Mouse (Mus musculus): ENCODE measurements at regions not wholly inside any gene's neighbourhood (a gene's known extent, or its start where the extent isn't known, plus 50 kb on each side); places are given as distances from the start of the nearest gene placed in this dataset.

- 87% methylated on average over 8 of the region's 8 CpGs for WGBS
- ATAC-seq, result no peak
- H3K36me3 ChIP-seq (ENCODE audit: control insufficient read depth, insufficient read depth, low read length), result no peaks in the 10 kb centered on the region
- no peaks in the 10 kb centered on the region for H3K27me3 ChIP-seq (replicated peaks; ENCODE audit: control insufficient read depth, insufficient read depth, low read length)
- no peak overlapping the region for H3K27ac ChIP-seq (ENCODE audit: low read length)
- H3K9ac ChIP-seq (ENCODE audit: low read depth, low read length), result no peak overlapping the region
- H3K4me3 ChIP-seq (ENCODE audit: low read length), result no peak overlapping the region
- no peaks in the 10 kb centered on the region for H3K9me3 ChIP-seq (ENCODE audit: control insufficient read depth, low read length)
- H3K4me2 ChIP-seq (ENCODE audit: low read depth, low read length), result no peak overlapping the region
- H3K4me1 ChIP-seq (ENCODE audit: control insufficient read depth, insufficient read depth, low read length), result peaks cover 17% of the 10 kb centered on the region
Measured at GRCm38 (mm10) chr16:92958967-92959366, 133.0 kb upstream of the Runx1 start.

GRCm38 (mm10) chr16:92958146-92958545 is 132.2 kb upstream of the Runx1 start:
- H3K9ac ChIP-seq (ENCODE audit: low read depth, low read length), result no peak overlapping the region
- no peaks in the 10 kb centered on the region for H3K27me3 ChIP-seq (replicated peaks; ENCODE audit: control insufficient read depth, insufficient read depth, low read length)
- no peaks in the 10 kb centered on the region for H3K36me3 ChIP-seq (ENCODE audit: control insufficient read depth, insufficient read depth, low read length)
- no peaks in the 10 kb centered on the region for H3K9me3 ChIP-seq (ENCODE audit: control insufficient read depth, low read length)
- H3K4me2 ChIP-seq (ENCODE audit: low read depth, low read length), result no peak overlapping the region
- H3K4me1 ChIP-seq (ENCODE audit: control insufficient read depth, insufficient read depth, low read length), result peaks cover 25% of the 10 kb centered on the region
- no peak overlapping the region for H3K27ac ChIP-seq (ENCODE audit: low read length)
- ATAC-seq, result no peak
- no peak overlapping the region for H3K4me3 ChIP-seq (ENCODE audit: low read length)
- 60% methylated on average over 6 of the region's 6 CpGs for WGBS

GRCm38 (mm10) chr16:92955508-92955907 is 129.6 kb upstream of the Runx1 start:
- Histone ChIP-seq H3K4me1 (ENCODE audit: control insufficient read depth, insufficient read depth, low read length) (peaks cover 36% of the 10 kb centered on the region), H3K4me3 (ENCODE audit: low read length) (no peak overlapping the region), H3K9ac (ENCODE audit: low read depth, low read length) (no peak overlapping the region), H3K4me2 (ENCODE audit: low read depth, low read length) (peak overlapping the region; percentile 17; the same call in 1 of the 2 replicates), H3K9me3 (ENCODE audit: control insufficient read depth, low read length) (no peaks in the 10 kb centered on the region), H3K27ac (ENCODE audit: low read length) (peak overlapping the region; percentile 58), H3K27me3 (replicated peaks; ENCODE audit: control insufficient read depth, insufficient read depth, low read length) (no peaks in the 10 kb centered on the region), H3K36me3 (ENCODE audit: control insufficient read depth, insufficient read depth, low read length) (no peaks in the 10 kb centered on the region)
- WGBS, result 21% methylated on average over 5 of the region's 5 CpGs
- peak; percentile 76 for ATAC-seq

GRCm38 (mm10) chr16:92955087-92955486 is 129.1 kb upstream of the Runx1 start:
- H3K27ac ChIP-seq (ENCODE audit: low read length), result peak overlapping the region; percentile 58
- ATAC-seq, result peak; percentile 53
- H3K4me3 ChIP-seq (ENCODE audit: low read length), result no peak overlapping the region
- H3K36me3 ChIP-seq (ENCODE audit: control insufficient read depth, insufficient read depth, low read length), result no peaks in the 10 kb centered on the region
- H3K4me2 ChIP-seq (ENCODE audit: low read depth, low read length), result peak overlapping the region; percentile 17; the same call in 1 of the 2 replicates
- no peaks in the 10 kb centered on the region for H3K27me3 ChIP-seq (replicated peaks; ENCODE audit: control insufficient read depth, insufficient read depth, low read length)
- H3K9ac ChIP-seq (ENCODE audit: low read depth, low read length), result no peak overlapping the region
- H3K9me3 ChIP-seq (ENCODE audit: control insufficient read depth, low read length), result no peaks in the 10 kb centered on the region
- peaks cover 36% of the 10 kb centered on the region for H3K4me1 ChIP-seq (ENCODE audit: control insufficient read depth, insufficient read depth, low read length)
- 88% methylated on average over 4 of the region's 4 CpGs for WGBS

- H3K4me2 ChIP-seq (ENCODE audit: low read depth, low read length), result no peak overlapping the region
- no peak overlapping the region for H3K4me3 ChIP-seq (ENCODE audit: low read length)
- no peaks in the 10 kb centered on the region for H3K36me3 ChIP-seq (ENCODE audit: control insufficient read depth, insufficient read depth, low read length)
- no peak overlapping the region for H3K9ac ChIP-seq (ENCODE audit: low read depth, low read length)
- 40% methylated on average over 11 of the region's 11 CpGs for WGBS
- H3K27me3 ChIP-seq (replicated peaks; ENCODE audit: control insufficient read depth, insufficient read depth, low read length), result no peaks in the 10 kb centered on the region
- peak overlapping the region; percentile 64 for H3K27ac ChIP-seq (ENCODE audit: low read length)
- H3K4me1 ChIP-seq (ENCODE audit: control insufficient read depth, insufficient read depth, low read length), result peaks cover 36% of the 10 kb centered on the region
- peak; percentile 62 for ATAC-seq
- no peaks in the 10 kb centered on the region for H3K9me3 ChIP-seq (ENCODE audit: control insufficient read depth, low read length)
Measured at GRCm38 (mm10) chr16:92953936-92954654, 128.1 kb upstream of the Runx1 start.

GRCm38 (mm10) chr16:92952336-92953097 is 126.6 kb upstream of the Runx1 start:
- no peak overlapping the region for H3K4me2 ChIP-seq (ENCODE audit: low read depth, low read length)
- H3K27ac ChIP-seq (ENCODE audit: low read length), result peak overlapping the region; percentile 76
- H3K4me3 ChIP-seq (ENCODE audit: low read length), result no peak overlapping the region
- H3K36me3 ChIP-seq (ENCODE audit: control insufficient read depth, insufficient read depth, low read length), result no peaks in the 10 kb centered on the region
- H3K9me3 ChIP-seq (ENCODE audit: control insufficient read depth, low read length), result no peaks in the 10 kb centered on the region
- peak; percentile 19; the same call in 1 of the 2 replicates for ATAC-seq
- peaks cover 36% of the 10 kb centered on the region for H3K4me1 ChIP-seq (ENCODE audit: control insufficient read depth, insufficient read depth, low read length)
- 34% methylated on average over 7 of the region's 7 CpGs for WGBS
- H3K9ac ChIP-seq (ENCODE audit: low read depth, low read length), result no peak overlapping the region
- H3K27me3 ChIP-seq (replicated peaks; ENCODE audit: control insufficient read depth, insufficient read depth, low read length), result no peaks in the 10 kb centered on the region

- Histone ChIP-seq H3K4me1 (ENCODE audit: control insufficient read depth, insufficient read depth, low read length) (peaks cover 36% of the 10 kb centered on the region), H3K27ac (ENCODE audit: low read length) (peak overlapping the region; percentile 76; the same call in 1 of the 2 replicates), H3K9ac (ENCODE audit: low read depth, low read length) (no peak overlapping the region), H3K9me3 (ENCODE audit: control insufficient read depth, low read length) (no peaks in the 10 kb centered on the region), H3K4me3 (ENCODE audit: low read length) (no peak overlapping the region), H3K4me2 (ENCODE audit: low read depth, low read length) (no peak overlapping the region), H3K36me3 (ENCODE audit: control insufficient read depth, insufficient read depth, low read length) (no peaks in the 10 kb centered on the region), H3K27me3 (replicated peaks; ENCODE audit: control insufficient read depth, insufficient read depth, low read length) (no peaks in the 10 kb centered on the region)
- 75% methylated on average over 6 of the region's 6 CpGs for WGBS
- no peak for ATAC-seq
Measured at GRCm38 (mm10) chr16:92951516-92951915, 125.6 kb upstream of the Runx1 start.

- no peak for ATAC-seq
- Histone ChIP-seq H3K9me3 (ENCODE audit: control insufficient read depth, low read length) (no peaks in the 10 kb centered on the region), H3K27ac (ENCODE audit: low read length) (no peak overlapping the region), H3K27me3 (replicated peaks; ENCODE audit: control insufficient read depth, insufficient read depth, low read length) (no peaks in the 10 kb centered on the region), H3K9ac (ENCODE audit: low read depth, low read length) (no peak overlapping the region), H3K4me1 (ENCODE audit: control insufficient read depth, insufficient read depth, low read length) (peaks cover 14% of the 10 kb centered on the region), H3K4me3 (ENCODE audit: low read length) (no peak overlapping the region), H3K4me2 (ENCODE audit: low read depth, low read length) (no peak overlapping the region), H3K36me3 (ENCODE audit: control insufficient read depth, insufficient read depth, low read length) (no peaks in the 10 kb centered on the region)
- WGBS, result 90% methylated on average over 13 of the region's 13 CpGs
Measured at GRCm38 (mm10) chr16:92948494-92948893, 122.5 kb upstream of the Runx1 start.

GRCm38 (mm10) chr16:92946554-92946953 is 120.6 kb upstream of the Runx1 start:
- Histone ChIP-seq H3K4me2 (ENCODE audit: low read depth, low read length) (no peak overlapping the region), H3K9me3 (ENCODE audit: control insufficient read depth, low read length) (no peaks in the 10 kb centered on the region), H3K4me3 (ENCODE audit: low read length) (no peak overlapping the region), H3K4me1 (ENCODE audit: control insufficient read depth, insufficient read depth, low read length) (no peaks in the 10 kb centered on the region), H3K27ac (ENCODE audit: low read length) (no peak overlapping the region), H3K9ac (ENCODE audit: low read depth, low read length) (no peak overlapping the region), H3K36me3 (ENCODE audit: control insufficient read depth, insufficient read depth, low read length) (no peaks in the 10 kb centered on the region), H3K27me3 (replicated peaks; ENCODE audit: control insufficient read depth, insufficient read depth, low read length) (no peaks in the 10 kb centered on the region)
- WGBS, result 81% methylated on average over 4 of the region's 4 CpGs
- ATAC-seq, result no peak

Data from intestine, embryonic 16.5 days (tissue).